Mouse (Mus musculus) B cell, adult 2 months (primary cell): ENCODE results near the gene Gm21958.
A peak's percentile ranks its signal among the peaks of the same experiment; 100 is the strongest.
"Not testable (repeated sequence)": the region's sequence is repeated elsewhere in the genome, so short reads cannot be mapped to it uniquely, and the experiment has no call there.

Source experiments
- DNase-seq, 2 experiments: peaks; one replicate each; pipeline ENCODE4 v3.0.0; 2022

Gene Gm21958

DNA sequence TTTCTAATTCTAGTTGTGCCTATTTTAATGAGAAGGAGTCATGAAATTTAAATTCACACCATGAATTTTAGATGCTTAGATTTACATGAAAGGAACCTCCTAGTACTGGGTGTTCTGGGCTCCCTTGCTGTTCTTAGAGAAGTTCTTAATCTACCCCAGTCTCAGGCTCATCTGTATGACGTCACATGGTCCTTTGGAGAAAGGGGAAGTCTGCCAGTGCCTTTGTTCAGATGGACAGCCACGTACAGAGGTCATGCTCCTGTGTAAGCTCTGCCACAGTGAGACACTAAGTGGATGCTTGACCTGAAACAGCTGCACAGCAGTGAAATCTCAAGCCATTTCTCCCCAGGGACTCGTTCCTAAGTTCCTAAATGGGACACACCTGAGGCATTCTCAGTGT is 4.8 kb upstream of the Gm21958 start:
- peak; percentile 21 to 25 for DNase-seq

DNA sequence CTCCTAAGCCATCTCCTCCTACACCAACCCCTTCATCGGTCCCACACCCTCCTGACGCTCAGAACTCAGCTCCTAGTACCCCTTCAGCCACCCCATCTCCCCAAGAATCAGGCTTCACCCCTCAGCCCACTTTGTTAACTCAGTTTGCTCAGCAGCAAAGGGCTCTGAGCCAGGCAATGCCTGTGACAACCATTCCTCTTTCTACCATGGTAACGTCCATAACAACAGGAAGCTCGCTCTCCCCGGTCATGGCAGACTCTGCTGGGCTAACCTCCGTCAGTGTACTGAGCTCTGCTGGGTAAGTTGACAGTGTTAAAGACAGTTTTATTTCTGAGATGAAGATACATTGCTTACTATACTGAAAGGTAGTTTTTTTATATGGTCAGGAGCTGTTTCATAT is 3.2 kb upstream of the Gm21958 start:
- no peak for DNase-seq

DNA sequence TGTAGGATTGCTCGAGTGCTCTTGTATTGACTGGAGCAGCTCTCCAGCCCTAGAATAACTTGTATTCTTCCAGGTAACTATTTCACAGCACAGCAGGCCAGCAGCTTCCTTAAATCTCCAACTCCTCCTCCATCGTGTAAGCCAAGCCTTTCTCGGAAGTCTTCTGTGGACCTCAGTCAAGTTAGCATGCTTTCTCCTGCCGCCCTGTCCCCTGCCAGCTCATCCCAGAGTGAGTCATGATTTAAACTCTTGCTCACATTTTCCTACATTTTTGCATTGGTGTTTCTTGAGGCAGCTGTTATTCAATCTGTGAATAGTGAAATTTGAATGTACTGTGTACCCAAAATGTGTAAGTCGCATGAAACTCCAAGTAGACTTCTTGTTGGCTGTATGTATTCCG is 1.3 kb upstream of the Gm21958 start:
- DNase-seq, result no peak

DNA sequence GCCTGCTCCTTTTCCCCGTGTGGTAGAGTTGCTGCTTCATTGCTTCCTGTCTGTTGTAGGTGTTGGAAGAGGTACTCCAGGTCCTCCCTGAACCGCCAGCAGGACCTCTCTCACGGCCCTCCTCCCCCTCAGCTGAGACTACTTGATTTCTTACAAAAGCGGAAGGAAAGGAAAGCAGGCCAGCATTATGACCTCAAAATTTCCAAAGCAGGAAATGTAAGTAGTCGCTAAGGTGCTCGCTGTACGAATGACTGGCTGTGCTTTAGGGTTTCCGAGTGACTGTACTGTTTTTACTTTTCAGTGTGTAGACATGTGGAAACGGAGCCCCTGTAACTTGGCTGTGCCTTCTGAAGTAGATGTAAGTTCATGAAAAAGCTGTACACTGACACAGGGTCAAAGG is 5.2 kb downstream of the Gm21958 start:
- DNase-seq, result peak; percentile 51 to 54

DNA sequence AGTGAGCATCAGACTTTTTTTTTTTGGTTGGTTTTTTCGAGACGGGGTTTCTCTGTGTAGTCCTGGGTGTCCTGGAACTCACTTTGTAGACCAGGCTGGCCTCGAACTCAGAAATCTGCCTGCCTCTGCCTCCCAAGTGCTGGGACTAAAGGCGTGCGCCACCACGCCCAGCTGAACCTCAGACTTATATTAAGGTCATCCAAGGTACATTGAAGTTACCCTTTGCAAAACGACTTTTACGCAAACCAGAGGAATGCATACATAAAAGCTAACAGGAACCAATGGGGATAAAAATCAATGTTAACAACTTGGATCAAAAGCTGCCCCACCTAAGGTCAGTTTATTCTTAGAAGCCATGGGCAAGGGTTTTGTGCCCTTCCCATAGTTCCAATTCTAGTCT is 10.0 kb downstream of the Gm21958 start:
- DNase-seq, result not testable (repeated sequence)

DNA sequence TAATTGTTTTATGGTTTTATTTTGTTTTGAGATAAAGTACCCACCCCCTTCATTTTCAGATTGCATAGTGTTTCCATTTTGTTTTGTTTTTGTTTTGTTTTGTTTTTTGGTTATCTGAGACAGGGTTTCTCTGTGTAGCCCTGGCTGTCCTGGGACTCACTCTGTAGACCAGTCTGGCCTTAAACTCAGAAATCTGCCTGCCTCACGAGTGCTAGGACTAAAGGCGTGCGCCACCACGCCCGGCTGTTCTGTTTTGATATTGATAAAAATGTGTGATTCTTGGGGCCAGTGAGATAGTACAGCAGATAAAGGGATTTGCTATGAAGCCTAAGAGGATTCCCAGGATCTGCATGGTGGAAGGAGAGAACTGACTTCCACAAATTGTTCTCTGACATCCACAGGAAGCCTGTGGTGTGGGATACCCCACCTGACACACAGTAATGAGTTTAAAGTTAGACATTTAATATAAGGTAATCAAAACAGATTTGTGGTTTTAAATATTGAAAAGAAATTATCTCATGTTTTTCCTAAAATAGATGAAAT is 14.3 kb downstream of the Gm21958 start:
- no peak for DNase-seq

DNA sequence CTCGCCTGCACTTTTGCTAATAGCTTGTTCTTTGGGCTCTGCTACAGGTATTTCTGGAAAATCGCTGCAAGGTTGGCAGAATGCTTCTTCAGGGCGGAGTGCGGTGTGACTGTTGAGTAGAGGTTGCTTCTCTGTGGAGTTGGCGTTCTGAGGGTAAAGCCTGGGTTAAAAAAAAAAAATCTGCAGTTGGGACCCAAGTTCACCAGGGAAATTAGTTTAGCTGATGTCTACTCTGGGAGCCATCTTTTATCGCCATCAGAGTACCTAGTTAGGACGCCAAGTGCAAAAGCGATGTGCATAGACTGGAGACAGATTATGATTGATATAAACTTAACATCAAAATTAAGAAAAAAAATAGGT is 21.1 kb downstream of the Gm21958 start:
- DNase-seq, result no peak

DNA sequence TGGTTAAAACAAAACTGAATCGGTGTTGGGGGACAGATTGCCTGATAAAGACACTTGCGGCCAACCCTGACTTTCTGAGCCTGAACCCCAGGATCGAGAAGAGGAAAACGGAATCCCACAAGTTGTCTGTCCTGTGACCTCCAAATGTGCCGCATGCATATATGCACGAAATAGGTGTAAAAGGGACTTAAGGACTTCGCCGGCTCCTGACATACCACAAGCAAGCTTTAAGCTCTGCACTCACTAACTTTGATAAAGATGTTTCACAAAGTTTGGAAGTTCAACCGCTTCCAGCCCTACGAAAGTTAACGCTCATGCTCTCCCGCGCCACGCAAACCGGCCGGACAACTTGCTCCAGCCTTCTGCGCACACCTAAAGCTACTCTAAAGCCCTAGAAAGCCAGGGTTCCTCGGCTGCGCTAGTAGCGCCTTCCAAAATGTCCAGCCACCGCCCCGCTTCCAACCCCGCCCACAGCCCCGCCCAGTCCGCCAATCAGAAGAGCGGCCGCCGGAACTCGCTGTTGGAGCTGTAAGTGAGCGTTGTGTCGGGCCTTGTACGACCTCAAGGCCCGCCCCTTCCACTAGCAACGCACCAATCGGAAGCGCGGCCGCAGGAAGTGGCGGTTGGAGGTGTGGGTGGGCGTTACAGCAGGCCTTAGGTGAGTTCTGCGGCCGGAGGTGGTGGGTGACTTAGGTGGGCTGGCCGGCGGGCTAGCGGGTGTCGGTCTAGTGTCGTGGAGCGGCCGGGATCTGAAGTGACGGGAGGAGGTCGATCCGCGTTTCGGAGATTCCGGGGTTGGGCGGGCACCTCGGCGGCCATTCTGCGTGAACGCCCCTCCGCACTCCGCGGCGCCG is 21.7 kb downstream of the Gm21958 start, which contains the start of gene Supt20:
Gene Supt20, plus strand, starts transcription at position 606 of the 854 bp plus-strand sequence.
- DNase-seq, result peak; percentile 89 to 90

DNA sequence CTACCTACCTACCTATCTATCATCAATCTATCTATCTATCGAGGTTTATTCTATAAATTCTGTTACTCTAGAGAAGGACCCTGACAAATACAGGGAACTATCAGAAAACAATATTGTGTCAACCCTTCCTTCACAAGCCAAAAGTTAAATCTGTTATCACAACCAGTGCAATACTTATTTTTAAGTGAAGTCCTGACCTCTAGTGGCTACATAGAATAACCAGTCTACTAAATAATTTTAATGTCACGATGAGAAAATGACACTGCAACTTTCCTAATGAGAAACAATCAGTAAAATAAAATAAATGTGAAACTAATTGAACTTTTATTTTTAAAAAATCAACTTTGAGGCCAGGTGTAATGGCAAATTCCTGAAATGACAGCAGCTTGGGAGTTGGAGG is 25.1 kb downstream of the Gm21958 start:
- DNase-seq, result no peak

DNA sequence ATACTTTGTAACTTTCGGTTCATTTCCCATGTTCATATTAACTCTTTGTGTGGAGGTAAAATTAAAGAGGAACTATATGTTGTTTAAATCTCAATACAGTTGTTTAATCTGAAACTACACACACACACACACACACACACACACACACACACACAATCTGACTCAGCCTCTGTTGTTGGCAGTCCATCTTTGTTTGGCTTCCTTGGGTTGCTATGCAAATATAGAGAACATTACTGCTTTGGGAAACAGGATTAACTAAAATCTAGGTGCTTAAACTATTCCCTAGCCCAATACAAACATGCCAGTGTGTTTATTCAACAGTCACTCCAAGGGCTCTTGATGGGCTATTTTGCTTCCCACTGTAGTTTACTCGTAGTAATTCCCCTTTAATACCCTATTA is 26.9 kb downstream of the Gm21958 start:
- DNase-seq, result no peak

DNA sequence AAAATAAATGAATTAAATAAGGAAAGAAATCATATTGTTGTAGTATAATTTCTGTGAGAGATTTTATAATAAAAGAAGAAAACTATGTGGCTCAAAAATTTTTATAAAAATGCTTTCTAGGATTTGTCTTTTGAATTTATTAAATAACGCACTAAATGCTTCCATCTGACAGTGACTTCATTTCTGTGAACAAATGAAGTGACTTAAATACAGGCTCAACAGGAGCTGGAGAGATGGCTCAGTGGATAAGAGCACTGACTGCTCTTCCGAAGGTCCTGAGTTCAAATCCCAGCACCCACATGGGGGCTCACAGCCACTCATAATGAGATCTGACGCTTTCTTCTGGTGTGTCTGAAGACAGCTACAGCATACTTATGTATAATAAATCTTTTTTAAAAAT is 29.0 kb downstream of the Gm21958 start:
- no peak for DNase-seq

DNA sequence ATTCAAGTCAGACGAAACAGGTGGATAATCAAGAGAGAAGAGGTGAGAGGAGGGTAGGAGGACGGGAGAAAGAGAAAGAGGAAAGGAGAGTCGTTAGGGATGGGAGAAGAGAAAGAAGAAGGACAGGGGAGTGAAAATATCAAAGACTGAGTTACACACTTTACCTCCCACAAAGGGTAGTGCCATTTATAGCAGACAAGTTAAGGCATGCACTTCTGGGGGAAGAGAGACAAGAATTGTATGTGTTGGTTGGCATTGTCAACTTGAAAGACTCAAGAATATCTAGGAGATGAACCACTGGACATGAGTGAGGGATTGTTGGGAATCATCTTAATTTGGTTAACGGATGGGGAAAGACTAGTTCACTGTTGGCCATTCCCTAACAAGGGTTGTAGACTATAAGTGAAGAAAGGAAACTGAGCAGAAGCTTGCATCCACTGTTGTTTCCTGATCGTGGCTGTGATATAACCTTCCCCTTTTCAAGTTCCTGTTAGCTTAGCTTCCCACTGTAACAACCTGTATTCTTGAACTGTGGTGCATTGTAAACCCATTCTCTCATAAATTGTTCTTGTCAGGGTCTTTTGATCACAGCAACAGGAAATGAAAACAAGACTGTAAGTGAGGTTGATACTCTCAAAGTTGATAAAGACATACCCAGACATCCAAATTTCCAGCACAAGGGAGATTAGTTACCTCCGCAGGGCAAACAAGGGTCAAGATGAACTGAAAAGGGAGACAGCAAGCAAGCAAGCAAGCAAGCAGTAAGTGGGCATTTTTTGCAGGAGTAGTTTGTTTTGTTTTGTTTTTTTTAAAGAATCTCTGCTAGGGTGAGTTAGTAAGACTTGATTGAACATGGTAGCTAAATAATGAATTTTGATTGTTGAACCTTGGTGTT is 32.6 kb downstream of the Gm21958 start:
- no peak for DNase-seq

DNA sequence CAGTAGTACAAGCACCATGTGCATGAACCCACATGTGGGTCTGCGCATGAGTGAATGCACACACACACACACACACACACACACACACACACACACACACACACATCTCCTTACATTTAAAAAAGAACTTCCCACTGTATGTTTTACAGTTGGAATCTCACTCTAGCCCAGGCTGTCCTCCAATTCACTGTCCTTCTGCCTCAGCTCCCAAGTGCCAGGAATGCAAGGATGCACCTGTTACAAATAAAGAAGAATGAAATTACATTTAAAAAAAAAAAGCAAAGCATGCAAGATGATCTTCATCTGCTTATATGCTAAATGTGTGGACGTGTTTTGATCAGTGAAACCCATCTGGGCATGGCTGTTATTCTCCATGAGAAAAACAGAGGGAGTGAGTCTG is 37.3 kb downstream of the Gm21958 start:
- DNase-seq, result no peak

DNA sequence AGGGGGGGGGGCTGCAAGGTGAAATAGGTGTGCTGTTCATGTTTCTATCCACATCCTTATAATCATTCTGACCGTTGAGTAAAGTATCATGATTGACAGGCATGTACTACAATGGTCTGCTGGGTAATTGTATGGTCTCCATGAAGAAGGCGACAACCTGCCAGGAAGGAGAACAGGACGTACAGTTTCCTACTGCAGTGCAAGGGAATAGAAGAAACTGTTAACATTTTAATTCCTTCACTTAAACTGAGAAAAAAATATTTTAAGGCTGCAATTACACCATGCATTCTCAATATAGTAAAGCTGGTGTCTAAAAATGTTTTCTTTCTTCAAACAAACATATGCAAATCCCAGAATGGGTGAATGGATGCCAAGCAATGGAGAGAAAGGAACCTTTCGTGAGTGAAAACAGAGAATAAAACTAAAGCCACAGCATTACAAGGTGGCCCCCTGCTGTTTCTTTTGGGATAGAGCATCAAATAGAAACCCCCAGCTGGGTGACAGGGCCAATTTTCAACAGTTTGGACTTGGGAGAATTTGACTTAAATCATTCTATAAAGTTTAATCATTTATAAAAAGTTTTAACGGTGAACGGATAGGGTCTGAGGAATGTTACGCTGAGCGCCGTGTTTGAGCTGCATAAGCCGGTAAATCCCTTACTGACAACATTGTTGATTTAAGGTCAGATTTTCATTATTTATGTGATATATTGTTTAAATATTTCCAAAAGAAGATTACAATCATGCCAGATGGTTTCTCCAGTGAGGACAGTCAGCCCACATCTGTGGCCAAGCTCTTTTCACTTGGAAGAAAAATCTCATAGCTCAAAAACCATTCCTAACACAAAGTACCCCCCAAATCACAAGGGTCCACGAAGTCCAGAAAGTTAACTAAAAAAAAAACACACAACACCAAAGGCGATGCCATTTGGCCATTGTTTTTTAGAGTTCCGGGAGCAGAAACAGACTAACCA is 41.3 kb downstream of the Gm21958 start:
- DNase-seq, result peak; percentile 38 to 55

DNA sequence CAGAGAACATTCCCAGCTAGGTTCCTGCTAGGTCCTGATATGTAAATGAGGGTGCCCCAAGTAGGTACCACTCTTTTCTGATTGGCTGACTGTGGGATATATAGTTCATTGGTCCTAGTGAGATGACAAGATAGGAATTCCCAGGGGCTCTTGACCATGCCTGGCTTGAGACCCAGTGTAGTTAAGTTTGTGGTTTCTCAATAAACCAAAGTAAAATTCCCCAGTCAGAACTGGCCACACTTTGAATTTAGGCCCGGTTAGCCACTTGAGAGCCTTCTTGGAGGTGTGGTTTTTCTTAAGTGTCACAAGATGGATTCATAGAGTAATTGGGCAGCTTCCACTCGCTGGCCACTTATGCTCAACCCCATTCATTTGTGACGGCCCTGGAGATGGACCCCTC is 42.0 kb downstream of the Gm21958 start:
- no peak for DNase-seq

DNA sequence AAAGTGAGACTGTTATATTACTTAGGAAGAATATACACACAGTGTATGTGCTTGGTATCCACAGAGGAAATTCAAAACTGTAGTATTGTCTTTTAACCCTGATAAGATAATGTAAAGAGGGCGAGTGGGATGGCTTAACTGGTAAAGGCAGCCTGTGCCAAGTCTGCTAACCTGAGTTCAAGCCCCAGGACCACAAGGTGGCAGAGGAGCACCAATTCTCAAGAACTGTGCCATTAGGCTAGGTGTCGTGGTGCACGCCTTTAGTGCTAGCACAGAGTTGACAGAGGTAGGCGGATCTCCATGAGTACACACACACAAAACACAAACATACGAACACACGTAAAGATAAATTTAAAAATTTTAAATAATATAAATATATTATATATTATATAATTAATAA is 44.6 kb downstream of the Gm21958 start:
- DNase-seq, result peak in 1 of 2 experiments; percentile 9

DNA sequence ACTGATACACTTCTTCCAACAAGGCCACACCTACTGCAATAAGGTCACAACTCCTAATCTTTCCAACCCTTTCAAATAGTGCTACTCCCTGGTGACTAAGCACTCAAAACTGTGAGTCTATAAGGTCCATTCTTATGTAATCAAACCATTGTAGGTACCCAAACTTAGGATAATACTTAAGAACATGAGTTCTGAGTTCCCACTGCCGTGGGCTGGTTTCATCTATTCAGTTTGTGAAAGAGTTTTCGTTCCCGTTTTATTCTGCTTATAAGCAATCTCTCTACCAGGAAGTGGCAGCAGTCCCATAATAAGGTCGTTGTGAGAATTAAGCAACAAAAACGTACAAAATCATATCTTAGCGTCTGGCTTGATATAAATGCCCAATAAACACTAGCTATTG is 45.4 kb downstream of the Gm21958 start:
- no peak for DNase-seq

DNA sequence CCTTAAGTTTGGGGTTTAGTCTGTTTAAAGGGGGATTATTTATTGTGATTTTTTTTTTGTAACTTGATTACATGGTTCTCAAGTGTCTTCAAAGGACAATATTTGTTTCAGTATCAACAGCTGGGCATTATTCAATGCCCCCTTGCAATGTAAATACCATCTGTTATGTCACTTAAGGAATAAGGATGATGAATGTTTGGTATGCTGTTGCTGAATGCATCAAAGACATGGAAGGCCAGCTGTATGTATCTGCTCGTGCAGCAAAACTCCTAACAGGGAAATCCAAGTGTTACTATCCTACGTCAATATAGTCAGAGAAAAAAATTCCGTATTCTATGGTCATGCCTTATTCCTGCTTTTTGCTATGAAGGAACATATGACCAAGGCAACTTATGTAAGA is 46.0 kb downstream of the Gm21958 start:
- no peak for DNase-seq
